Mouse (Mus musculus): Measurements from ENCODE around the gene Foxn3. TPM values are rescaled to one million over a fixed set of nuclear protein-coding genes. Genes with fewer than 3 reads are reported as not detected.

Foxn3 gene
- total RNA-seq, 2 experiments from 2014 or later = 47.3 to 50.9 TPM

DNA sequence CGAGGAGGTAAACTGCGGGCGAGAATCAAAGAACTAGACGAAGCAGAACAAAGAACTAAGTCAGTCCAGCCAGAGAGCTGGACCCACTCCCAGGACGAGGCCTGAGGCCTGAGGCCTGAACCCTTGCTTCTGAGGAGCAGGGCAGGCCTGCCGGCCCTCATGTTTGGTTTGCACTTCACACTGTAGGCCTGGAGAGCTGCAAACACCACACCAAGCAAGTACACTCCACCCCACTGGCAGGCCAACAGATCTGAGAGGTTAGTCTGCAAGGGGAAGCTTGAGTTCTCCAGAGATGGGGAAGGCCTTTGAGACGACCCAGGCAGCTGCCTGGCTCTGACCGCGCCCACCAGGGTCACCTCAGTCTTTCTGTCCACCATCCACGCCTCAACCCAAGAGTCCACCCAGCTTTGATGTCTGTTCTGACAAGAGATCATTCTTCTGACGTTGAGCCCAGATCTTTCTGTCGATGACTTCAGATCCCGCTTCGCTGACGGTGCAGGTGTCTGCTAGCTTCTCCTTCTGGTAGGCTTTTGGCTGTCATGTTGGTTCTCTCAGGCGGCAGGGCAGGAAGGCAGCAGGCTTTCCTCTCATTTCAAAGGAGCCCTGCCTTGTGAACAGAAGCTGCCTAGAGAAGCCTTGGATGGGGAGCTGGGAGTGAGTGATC is 231.1 kb downstream of the Foxn3 start:
- no peak for DNase-seq (ENCODE audit: low spot score in 2 of 2)

DNA sequence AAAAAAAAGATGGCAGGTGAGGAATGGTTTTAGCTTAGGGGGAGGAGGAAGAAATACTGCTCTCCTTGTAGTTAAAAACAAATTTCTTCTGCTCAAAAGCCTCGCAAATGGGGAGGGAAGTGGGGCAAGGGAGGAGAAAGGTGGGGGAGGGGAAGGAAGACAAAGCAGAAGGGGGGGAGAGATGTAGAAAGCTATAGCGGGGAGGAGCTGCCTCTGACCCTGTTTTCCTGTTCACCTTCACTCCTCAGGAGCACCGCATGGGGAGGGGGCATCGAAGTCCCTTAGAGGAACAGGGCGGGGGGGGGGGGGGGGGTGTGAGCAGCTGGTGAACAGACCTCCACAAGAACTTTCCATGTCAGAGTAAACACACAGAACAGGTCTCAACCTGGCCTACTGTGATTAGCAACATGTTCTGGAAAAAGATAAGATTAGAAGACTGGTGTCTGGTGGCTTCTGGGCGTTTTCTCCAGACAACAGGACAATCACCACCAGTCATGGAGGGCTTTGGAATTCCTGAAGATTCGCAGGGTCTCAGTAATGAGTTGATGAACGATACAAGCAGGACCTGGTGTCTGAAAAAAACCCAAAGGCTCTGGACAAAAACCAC is 231.9 kb downstream of the Foxn3 start:
- DNase-seq (ENCODE audit: low spot score in 2 of 2) = no peak

DNA sequence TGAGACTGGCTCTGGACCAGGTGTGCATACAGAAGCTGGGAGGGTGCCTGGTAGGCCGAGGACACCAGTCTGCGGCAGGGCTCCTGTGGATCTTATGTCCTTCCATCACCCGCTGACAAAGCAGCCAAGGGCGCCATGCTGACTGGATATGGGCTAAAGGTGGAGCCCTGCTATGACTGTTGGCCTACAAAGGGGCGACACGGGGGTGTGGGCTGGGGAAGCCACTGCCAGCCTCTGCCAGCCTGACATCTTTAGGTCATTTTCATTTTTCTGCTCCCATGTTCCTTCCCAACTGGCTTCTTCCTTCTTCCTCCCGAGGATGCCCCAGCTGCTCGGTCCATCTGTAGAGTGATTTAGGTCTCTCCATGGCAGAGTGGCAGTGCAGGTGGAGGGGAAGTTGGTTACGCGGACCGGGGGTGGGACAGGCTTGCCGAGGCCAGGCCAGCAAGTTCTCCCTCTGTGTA is 232.5 kb downstream of the Foxn3 start:
- no peak for DNase-seq (ENCODE audit: low spot score in 2 of 2)

DNA sequence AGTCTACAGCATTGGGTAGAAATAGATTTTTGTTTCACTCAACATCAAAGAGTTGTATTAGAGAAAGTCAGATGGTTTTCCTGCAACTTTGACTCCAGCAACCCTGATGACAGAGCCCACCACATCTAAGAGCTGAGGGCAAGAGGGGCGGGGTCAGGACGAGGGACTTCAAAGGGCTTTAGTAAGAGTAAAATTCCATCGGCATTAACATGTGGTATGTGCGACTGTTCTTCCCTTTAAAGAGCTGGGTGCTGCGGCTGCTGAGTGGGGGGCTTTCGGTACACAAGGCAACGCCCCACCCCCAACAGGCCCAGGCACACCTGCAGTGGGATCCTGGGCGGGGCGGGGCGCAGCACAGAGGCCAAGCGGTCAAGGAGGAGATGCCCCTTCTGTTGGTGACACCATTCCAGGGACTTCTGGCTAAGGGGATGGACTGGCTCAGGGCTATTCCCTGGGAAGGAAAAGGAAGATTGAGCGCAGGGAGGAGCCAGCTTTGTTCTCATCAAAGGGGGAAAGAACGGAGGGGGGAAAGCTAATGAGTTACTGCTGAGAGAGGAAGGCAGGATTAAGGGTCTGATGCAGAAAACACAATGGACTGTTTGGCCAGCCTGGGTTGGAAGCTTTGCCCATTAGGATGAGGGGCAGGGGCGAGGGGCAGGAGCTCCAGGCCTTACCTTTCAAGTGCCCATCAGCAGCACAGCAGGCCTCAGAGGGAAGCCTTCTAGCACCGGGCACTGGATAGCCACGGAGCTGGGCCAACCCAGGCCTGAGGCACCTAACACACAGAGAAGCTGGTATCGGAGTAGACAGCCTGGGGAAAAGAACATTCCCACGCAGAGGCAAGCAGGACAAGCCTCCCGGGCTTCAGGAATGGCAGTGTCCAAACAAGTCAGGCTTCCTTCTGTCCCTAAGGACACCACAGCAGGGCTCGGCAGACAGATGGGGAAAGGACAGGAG is 233.8 kb downstream of the Foxn3 start:
- no peak for DNase-seq (ENCODE audit: low spot score in 2 of 2)

DNA sequence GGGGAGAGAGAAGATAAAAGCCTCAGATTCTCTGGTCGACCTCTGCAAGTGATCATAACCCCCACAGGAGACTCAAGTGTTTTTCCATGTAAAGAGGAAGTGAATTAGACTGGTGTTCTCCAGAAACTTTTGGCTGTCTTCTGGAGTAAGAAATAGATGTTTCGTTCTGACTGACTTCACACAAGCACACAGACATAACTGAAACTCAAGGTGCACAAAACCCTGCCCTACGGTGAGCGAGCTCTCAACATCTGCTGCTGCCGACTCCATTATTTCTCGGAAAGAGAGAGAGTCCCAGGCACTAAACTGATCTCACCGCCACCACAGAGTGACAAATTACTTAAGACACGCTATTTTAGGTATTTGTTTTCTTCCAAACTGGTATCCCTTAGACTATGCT is 237.2 kb downstream of the Foxn3 start:
- DNase-seq (ENCODE audit: low spot score in 2 of 2) = no peak

DNA sequence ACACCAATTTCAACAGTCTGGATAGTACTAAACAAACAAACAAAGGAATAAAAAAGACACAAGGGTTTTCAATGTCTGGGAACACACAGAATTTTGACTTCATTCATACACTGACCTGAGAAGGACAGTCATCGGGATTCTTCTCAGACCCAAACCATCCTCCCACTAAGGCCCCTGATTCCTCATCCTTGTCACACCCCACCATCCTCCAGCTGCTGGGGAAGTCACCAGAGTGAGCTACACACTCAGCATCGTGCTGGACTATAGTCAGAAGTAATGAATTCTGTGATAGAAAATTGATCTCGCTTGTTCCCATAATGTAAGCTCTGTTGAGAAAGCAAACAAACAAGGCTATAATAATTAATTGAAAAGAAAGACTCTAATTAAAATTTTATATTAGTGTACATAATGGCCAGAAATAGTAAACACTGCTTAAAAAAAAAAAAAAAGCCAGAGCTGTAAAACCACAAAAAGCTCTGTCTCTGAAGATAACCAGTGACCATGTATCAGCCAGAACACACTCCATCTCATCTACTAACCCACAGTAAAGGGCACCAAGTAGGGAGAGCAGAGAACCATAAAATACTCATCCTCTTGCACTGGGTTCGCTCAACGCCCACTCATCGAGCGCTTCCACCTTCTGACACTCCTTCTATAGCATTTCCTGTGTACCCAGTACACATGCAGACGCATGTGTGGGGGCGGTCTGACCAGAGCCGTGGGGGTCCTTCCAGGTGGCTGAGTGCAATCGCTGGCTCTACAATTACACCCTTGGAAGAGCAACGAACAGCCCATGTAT is 241.6 kb downstream of the Foxn3 start:
- DNase-seq (ENCODE audit: low spot score in 2 of 2) = no peak

DNA sequence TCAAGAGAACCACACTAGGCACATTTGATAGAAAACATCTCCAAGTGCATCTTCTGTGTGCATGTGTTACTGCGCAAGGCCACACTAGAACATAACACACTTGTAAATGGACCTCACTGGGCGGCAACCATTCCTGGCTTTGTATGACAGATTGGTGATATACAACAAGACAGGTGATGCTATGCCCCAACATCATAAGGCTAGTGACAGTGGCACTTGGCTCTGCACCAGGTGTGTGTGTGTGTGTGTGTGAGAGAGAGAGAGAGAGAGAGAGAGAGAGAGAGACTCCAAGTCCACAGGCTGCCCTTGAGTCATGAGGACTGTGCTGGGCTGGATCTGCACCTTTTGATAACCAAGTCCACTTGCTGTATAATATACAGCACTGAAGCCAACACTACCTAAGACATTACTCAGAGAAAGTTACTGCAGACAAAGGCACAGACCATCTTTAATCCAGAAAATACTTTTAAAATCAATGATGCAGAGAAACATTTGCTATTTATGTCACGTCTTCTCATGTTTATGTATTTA is 242.4 kb downstream of the Foxn3 start:
- no peak for DNase-seq (ENCODE audit: low spot score in 2 of 2)

DNA sequence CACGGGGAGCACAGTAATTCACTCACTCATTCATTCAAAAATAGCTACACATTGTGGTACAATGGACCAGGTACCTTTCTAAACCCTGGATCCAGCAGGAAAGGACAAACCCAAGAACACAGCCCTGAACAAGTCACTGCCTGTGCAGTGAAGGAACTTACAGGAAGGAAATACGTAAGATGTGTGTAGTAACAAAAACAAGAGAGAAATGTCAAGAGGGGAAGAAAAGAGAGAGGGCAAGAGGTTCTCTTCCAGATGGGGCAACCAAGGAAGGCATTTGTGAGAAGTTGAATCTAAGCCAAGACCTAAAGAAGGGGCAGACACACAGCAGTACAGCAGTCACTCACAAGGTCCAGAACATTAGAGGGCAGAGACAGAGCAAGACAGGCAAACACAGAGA is 243.5 kb downstream of the Foxn3 start:
- DNase-seq (ENCODE audit: low spot score in 2 of 2) = no peak

DNA sequence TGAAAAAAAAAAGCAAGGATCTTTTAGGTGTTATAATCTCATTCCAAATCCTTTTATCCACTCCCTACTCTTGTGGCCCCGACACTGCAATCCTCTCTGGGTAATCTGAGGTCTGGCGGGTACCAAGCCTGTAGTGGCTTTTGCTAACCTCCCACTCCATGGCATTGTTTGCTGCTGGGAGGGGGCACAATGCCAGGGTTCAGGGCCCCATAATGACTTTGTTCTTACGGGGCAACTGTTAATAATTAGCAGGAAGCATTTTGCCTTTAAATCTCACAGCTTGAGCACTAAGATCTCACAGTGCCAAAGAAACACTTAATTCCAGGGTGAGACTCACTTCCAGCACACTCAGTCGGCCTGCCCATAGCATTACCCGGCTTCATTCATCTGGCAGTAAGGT is 244.2 kb downstream of the Foxn3 start:
- DNase-seq (ENCODE audit: low spot score in 2 of 2) = no peak

DNA sequence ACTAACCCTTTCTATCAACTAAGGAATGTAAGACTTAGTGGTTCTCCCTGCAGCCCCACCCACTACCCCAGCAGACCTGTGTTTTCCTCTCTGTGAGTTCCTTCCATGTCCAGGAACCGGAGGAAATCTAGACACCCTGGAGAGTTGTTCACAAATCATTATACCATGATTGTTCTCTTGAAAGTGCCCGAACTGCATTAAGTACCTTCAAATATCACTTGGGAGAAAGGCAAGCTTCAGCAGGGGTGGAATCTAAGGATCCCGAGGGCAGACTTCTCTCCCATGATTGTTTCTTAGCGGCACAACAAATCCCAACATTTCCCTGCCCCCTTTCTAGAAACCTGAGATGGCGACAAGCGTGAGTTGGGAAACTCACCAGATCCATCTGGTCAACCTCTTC is 247.5 kb downstream of the Foxn3 start:
- no peak for DNase-seq (ENCODE audit: low spot score in 2 of 2)

DNA sequence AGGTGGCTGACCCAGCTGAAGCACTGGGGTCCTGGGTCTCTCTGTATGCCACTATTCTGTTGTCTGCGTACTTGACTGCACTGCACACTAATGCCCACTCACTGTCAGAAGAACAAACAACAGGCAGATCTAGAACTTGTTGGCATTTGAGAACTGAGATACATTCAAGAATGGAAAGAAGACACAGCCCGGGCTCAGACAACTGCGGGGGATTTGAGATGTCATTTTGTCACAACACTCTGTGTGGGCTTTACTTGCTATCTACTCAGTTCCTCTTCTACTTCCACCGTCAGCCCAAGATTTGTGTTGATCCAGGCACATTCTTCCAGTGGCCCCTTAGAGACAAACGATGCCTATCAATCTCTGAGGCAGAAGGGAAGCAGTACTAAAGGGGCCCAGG is 248.6 kb downstream of the Foxn3 start:
- DNase-seq (ENCODE audit: low spot score in 2 of 2) = no peak

DNA sequence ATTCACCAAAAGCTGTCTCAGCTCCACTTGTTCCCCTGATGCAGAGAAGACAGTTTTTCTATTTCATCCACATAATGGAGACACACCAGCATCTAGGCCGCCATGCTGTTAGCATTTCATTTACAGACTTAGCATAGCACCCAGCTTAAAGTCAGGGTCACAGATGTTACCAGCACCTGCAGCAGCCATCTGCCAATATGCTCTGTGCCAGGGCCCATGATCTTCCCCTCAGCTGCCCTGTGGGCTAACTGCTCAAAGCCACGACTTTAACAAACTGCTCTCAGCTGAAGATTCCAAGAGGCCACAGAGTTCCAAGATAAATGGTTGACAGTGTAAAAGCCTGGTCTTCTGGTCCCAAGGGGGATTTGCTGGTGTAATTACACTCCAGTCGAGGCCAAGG is 252.1 kb downstream of the Foxn3 start:
- DNase-seq (ENCODE audit: low spot score in 2 of 2) = no peak

DNA sequence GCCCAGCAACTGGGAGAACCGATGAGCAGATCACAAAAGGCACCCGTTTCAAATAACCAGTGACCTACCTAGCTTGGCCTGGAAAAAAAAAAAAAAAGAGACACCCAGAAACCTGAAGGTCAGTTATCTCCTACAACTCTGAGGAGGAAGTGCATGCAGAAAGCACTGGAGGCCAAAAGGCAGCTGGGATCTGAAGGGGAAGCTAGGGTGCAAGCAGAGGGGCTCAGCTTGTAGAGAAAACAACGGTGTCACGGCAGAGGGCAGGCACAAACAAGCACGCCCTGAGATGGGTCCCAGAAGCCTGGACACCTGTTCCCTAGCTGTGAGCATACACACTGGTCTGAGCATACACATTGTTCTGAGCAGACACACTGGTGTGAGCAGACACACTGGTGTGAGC is 253.4 kb downstream of the Foxn3 start:
- DNase-seq (ENCODE audit: low spot score in 2 of 2) = no peak

DNA sequence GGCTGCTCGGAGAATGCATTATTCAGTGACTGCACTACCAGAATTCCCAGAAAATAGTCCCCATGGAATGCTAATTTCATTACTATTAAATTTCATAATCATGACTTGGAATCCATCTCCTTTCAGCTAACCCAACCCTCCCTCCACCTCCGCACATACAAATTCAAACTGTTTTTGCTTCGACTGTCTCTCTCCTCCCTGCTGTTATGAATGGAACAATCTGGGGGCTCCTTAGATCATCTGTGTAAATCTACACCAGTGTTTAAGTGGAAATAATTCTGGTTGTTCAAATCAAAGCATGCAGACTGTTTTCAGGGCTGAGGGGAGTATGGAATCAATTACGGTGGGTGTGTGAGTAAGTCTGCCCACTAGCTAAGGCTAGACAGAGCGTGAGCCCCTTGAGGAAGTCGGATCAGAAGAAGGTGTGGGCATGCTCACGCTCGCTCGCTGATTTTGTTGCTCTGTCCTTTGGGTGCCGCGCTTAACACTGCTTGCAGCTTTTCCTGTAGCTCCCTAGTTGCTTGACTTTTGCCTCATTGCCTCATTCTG is 254.8 kb downstream of the Foxn3 start:
- no peak for DNase-seq (ENCODE audit: low spot score in 2 of 2)

DNA sequence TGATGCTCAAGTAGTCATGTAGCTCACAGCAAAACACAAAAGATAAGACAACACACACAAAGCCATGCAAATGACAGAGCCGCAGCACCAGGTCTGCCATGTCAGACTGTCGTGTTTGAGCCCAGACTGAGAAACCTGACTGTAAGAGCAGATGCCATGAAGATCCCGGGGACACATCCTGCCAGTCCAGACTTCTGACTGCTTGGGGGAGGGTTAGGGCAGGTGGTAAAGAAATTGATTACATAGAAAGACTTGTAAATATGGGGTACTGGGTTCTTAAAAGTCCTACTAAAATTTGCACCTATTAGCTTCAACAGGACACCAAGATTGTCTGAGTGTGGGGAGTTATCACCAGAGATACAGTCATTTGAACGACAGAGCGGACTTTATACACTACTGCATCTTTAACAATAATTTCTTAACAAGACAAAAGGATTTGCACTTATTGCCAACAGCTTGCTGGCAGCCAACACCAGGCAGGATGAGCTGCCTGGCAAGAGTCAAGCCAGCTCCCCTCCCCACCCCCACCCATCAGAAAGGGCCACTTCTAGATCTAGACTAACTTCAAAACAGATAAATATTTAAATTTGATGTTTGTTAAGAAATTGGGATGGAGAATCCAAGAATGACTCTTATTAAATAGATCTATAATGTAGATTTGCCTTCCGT is 256.7 kb downstream of the Foxn3 start:
- no peak for DNase-seq (ENCODE audit: low spot score in 2 of 2)

DNA sequence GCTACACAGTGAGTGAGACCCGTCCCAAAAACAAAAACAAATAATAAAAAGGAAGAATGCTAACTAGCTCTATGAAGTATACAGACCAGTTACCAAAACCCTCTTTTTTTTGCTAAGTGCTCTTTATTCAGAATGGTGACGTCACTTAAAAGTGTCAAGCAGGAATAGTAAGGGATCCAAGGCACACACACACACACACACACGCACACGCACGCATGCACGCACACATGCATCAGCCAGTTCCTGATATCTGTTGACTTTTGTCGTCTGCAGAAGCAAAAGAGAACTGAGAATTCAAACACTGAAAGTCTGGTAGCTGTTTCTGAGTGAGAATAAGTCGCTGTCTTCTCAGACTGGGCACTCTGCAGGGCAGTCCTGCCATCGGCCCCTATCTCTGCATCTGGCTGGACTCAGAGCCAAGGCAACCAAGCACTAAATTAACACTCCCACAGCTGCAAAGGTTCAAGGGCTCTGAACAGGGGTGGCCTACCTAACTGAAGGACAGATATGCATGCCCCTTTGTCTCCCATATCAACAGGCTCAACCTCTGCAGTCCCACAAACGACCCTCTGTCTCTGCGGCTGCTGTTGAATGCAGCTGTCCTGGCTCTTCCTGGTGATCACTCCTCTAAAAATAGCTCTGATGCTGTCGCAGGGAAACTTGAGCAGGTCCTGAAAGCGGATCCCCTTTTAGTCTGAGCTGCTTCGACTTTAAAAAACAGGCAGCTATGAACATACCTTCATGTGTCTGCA is 257.4 kb downstream of the Foxn3 start:
- no peak for DNase-seq (ENCODE audit: low spot score in 2 of 2)

DNA sequence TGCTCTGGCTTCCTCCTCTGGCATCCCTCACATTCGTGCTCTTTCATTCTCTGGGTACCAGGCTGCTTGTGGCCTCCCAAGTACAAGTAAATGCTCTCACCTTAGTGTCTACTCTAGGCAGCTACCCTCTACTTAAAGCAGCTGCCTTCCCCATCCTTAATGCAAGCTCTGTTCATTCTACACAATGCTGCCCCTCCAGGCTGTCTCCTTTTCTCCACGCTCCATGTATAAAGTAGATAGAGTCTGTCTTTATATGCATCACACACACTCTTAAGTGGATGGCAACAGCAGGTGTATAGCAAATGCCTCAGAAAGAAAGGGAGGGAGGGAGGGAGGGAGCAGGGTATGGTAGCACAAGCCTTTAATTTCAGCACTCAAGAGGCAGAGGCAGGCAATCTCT is 258.1 kb downstream of the Foxn3 start:
- DNase-seq (ENCODE audit: low spot score in 2 of 2) = no peak

DNA sequence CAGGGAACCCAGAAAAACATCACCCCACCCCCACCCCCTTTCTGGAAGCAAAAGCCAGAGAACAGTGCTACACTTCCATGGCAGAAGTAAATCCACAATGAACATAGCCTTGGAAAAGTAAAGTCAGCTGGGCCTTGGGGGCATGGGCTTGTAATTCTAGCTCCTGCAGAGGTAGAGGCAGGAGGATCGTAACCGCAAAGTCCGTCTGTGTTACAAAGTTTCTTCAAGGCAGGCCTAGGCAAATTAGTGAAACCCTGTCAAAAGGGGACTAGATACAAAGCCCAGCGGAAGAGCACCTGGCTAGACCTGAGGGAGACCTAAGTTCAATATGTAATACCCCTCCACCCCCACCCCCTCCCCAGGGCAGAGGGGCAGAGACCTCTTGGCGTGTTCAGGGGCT is 259.3 kb downstream of the Foxn3 start:
- DNase-seq (ENCODE audit: low spot score in 2 of 2) = no peak

DNA sequence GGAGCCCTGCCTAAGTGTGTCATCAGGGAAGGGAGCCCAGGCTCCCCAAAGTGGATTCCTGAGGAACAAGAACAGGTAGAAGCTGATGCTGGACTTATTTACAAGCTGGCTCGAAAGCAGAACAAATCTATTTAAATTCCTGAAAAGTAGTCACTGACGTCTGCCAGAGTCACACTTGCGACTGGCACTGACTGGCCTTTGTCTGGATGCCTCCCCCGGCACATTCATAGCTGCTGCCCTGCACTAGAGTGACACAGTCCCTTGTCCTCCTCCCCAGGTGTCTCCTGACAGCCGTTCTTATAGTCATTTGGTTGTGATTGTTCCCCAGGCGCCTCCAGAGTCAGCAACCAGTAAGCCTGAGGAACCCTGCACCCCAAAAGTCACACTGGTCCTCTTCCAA is 259.8 kb downstream of the Foxn3 start:
- DNase-seq (ENCODE audit: low spot score in 2 of 2) = no peak
